Mouse (Mus musculus) small intestine, adult 10 weeks (tissue): ENCODE results near the gene G530012D18Rik. TPM values are rescaled to one million over a fixed set of nuclear protein-coding genes. Genes with fewer than 3 reads are reported as not detected.

Experiments used
- polyA plus RNA-seq: library from polyadenylated mRNA; stranded (reverse); fragments of 350-450 nt; fragmentation: Illumina TruSeq; extraction: RNeasy Lipid Tissue Mini Kit (QIAGEN cat#74804); gene quantifications from one replicate; pipeline ENCODE4 v1.2.3, GENCODE M21; 2014; ENCODE audit warnings: low replicate concordance

Gene G530012D18Rik
- not detected for polyA plus RNA-seq

GRCm38 (mm10) chr1:85575376-85575775, at the start of gene G530012D18Rik:
G530012D18Rik (plus strand) TSS chr1:85575676.

GRCm38 (mm10) chr1:85598271-85599012, 23.0 kb downstream of the G530012D18Rik start, which contains the start of gene Sp110:
Sp110 (minus strand) TSS chr1:85598817.

GRCm38 (mm10) chr1:85600078-85600477, 24.6 kb downstream of the G530012D18Rik start, which contains the start of gene Sp140:
Sp140 (plus strand) TSS chr1:85600378.

Other genes starting within 250 kb of the G530012D18Rik start
- gene Sp110, start 23.1 kb downstream of the G530012D18Rik start, polyA plus RNA-seq, result 4.8 TPM
- 7.4 TPM for gene Sp140, start 24.7 kb downstream of the G530012D18Rik start, polyA plus RNA-seq
- gene Sp100, start 74.3 kb downstream of the G530012D18Rik start, polyA plus RNA-seq, result 129 TPM
- gene A630001G21Rik, start 203.0 kb downstream of the G530012D18Rik start, polyA plus RNA-seq, result 2.9 TPM
- 328 TPM for gene Cab39, start 217.8 kb downstream of the G530012D18Rik start, polyA plus RNA-seq